16 mouse cellular contexts compared by ENCODE assay signal in genomic region chr13:40842141-40842540, GRCm38 (mm10). TPM values are rescaled to one million over a fixed set of nuclear protein-coding genes. Genes with fewer than 3 reads are reported as not detected.
DNase-seq lines count a peak whose midpoint lies in the region; ATAC-seq and TF ChIP-seq lines count a peak whose summit lies in the region.
"Had no signal": no experiment of that assay in that cellular context is flagged by ENCODE, and none has a peak within 500 bp of the region (broad histone marks: within the 10 kb centered on the region; RNA-seq: fewer than 3 reads in every experiment).

No protein-coding gene starts in this region.

- no peak overlapping the region for H3K9ac ChIP-seq in liver, embryonic 13.5 days
- H3K9ac ChIP-seq: forebrain, embryonic 13.5 days; forebrain, postnatal 0 days; heart, embryonic 13.5 days; hindbrain, embryonic 12.5 days had no signal

- no peaks in the 10 kb centered on the region for H3K9me3 ChIP-seq in liver, embryonic 13.5 days (replicated peaks)
- H3K9me3 ChIP-seq: embryonic facial prominence, embryonic 10.5 days; forebrain, embryonic 13.5 days; heart, embryonic 13.5 days; hindbrain, embryonic 12.5 days had no signal

- intact Hi-C loops in heart, postnatal 25 days (cut with DNase I): loop anchor here (5.0 kb wide), 2 partner anchors 205 to 395 kb away; no protein-coding TSS in a partner anchor

- no peak overlapping the region for H3K4me2 ChIP-seq in liver, embryonic 13.5 days
- H3K4me2 ChIP-seq: forebrain, embryonic 13.5 days; heart, embryonic 13.5 days; hindbrain, embryonic 12.5 days had no signal

- no peaks in the 10 kb centered on the region for H3K27me3 ChIP-seq in liver, embryonic 13.5 days
- 0 out of 2 replicates have a peak, but pooled peaks cover 2% of the 10 kb centered on the region for H3K27me3 ChIP-seq in thymus, adult 2 months (ENCODE audit: control insufficient read depth, insufficient read depth, low read length)
- H3K27me3 ChIP-seq: heart, embryonic 13.5 days; hindbrain, embryonic 12.5 days had no signal

- peak overlapping the region; percentile 53; the same call in 1 of the 2 replicates for H3K27ac ChIP-seq in liver, embryonic 13.5 days
- H3K27ac ChIP-seq in thymus, adult 2 months (ENCODE audit: control insufficient read depth, insufficient read depth, low read length): no peak overlapping the region
- H3K27ac ChIP-seq: embryonic facial prominence, embryonic 10.5 days; forebrain, embryonic 13.5 days; heart, embryonic 13.5 days; hindbrain, embryonic 12.5 days had no signal

- peak; percentile 11 for DNase-seq in heart, adult 11 months
- DNase-seq in heart, postnatal 25 days (ENCODE audit: low spot score): no peak
- DNase-seq in adrenal gland, postnatal 25 days: peak; percentile 25
- DNase-seq in liver, embryonic 13.5 days: no peak
- DNase-seq in thymus, adult 2 months: no peak
- no peak for DNase-seq in lung, postnatal 36 days
- DNase-seq: cerebellum, adult 2 months; forebrain, postnatal 0 days; gastrocnemius, postnatal 14 days; heart, postnatal 4 days had no signal

- no peak for TF ChIP-seq POLR2A in thymus, adult 2 months (IDR thresholded peaks at IDR 0.05; ENCODE audit: control insufficient read depth, extremely low read depth, insufficient read depth, low read length, poor library complexity)

- H3K36me3 ChIP-seq in liver, embryonic 13.5 days: no peaks in the 10 kb centered on the region
- H3K36me3 ChIP-seq in thymus, adult 2 months (ENCODE audit: control insufficient read depth, insufficient read depth, low read length): no peaks in the 10 kb centered on the region
- H3K36me3 ChIP-seq: embryonic facial prominence, embryonic 10.5 days; heart, embryonic 13.5 days; hindbrain, embryonic 12.5 days had no signal

- peaks cover 4% of the 10 kb centered on the region; the same call in 1 of the 2 replicates for H3K4me1 ChIP-seq in liver, embryonic 13.5 days (replicated peaks)
- H3K4me1 ChIP-seq in thymus, adult 2 months (replicated peaks; ENCODE audit: control insufficient read depth, insufficient read depth, low read length): no peaks in the 10 kb centered on the region
- H3K4me1 ChIP-seq: embryonic facial prominence, embryonic 10.5 days; forebrain, embryonic 13.5 days; heart, embryonic 13.5 days; hindbrain, embryonic 12.5 days had no signal

- no peak for ATAC-seq in liver, embryonic 13.5 days (ENCODE audit: low read depth)
- ATAC-seq: forebrain, embryonic 13.5 days; forebrain, postnatal 0 days; hindbrain, embryonic 16.5 days; inflammation-experienced regulatory T-cells, adult 6 months had no signal

- 17% methylated on average over 1 of the region's 1 CpGs for WGBS in liver, embryonic 13.5 days (ENCODE audit: insufficient replicate concordance)
- WGBS in thymus, adult 2 months: 50% methylated on average over 1 of the region's 1 CpGs

- H3K4me3 ChIP-seq in liver, embryonic 13.5 days (replicated peaks): no peak overlapping the region
- H3K4me3 ChIP-seq in thymus, adult 2 months (ENCODE audit: control insufficient read depth, insufficient read depth, low read length): no peak overlapping the region
- H3K4me3 ChIP-seq: embryonic facial prominence, embryonic 10.5 days; forebrain, embryonic 13.5 days; heart, embryonic 13.5 days; hindbrain, embryonic 12.5 days had no signal

- TF ChIP-seq CTCF in thymus, adult 2 months (IDR thresholded peaks at IDR 0.05; ENCODE audit: borderline replicate concordance, control insufficient read depth, extremely low read depth, insufficient read depth, low read length, poor library complexity): no peak

RNA-seq across cellular contexts. Expression of gene Gcnt2, which starts 17.4 kb away (rescaled TPM):
- total RNA-seq in heart, postnatal 25 days (2021): 10 to 100 TPM in 1 of 2 experiments, 1 to 10 TPM in 1; 8.3 to 11.2 TPM
- 7.2 and 7.3 TPM in 2 replicates for total RNA-seq in adrenal gland, postnatal 25 days (2021)
- polyA plus RNA-seq in liver, embryonic 13.5 days (2015; fragmentation: Nextera tagmentation; extraction: Ambion mirVana): 0.77 and 1.3 TPM in 2 replicates
- polyA plus RNA-seq in thymus, adult 2 months (2012; rRNA removed): 1.2 TPM in 2 replicates

Comparison
In these comparisons a context has a peak if more than half of its experiments do, and no peak if none do; other contexts are left out.
1. DNase-seq: peak in heart, adult 11 months (single experiment) and adrenal gland, postnatal 25 days (single experiment); none in heart, postnatal 25 days (single experiment), liver, embryonic 13.5 days (single experiment), thymus, adult 2 months (single experiment) and lung, postnatal 36 days (single experiment).